8 mouse cellular contexts compared by ENCODE assay signal in genomic region chr1:95667435-95668252, GRCm38 (mm10). TPM values are rescaled to one million over a fixed set of nuclear protein-coding genes. Genes with fewer than 3 reads are reported as not detected.
DNase-seq lines count a peak whose midpoint lies in the region; ATAC-seq lines count a peak whose summit lies in the region.

Gene St8sia4, minus strand, starts transcription at chr1:95667571.

- H3K4me2 ChIP-seq in hindbrain, embryonic 16.5 days (ENCODE audit: low read length) = peak within 1 kb of the TSS; percentile 66

- H3K4me3 ChIP-seq in hindbrain, embryonic 16.5 days (ENCODE audit: low read length) = peak within 1 kb of the TSS; percentile 72

- peak within 1 kb of the TSS; percentile 68 for H3K9ac ChIP-seq in hindbrain, embryonic 16.5 days (ENCODE audit: low read depth, low read length)

- peak; percentile 86 for DNase-seq in R1 (ENCODE audit: low read depth, low spot score)
- peak; percentile 48 to 49 for DNase-seq in cerebellum, postnatal 36 days
- peak; percentile 56 for DNase-seq in gastrocnemius, adult 18-20 months (ENCODE audit: low spot score)
- peak; percentile 81 to 89 for DNase-seq in left cerebral cortex, adult 18-20 months (ENCODE audit: low spot score in 2 of 2)
- DNase-seq in lung, postnatal 4 days = peak; percentile 88 to 92
- peak; percentile 94 for DNase-seq in retina, postnatal 1 day
- peak; percentile 92 for DNase-seq in thymus, postnatal 4 days

- WGBS in hindbrain, embryonic 16.5 days = under 1% methylated on average over 52 of the region's 52 CpGs

- H3K27ac ChIP-seq in hindbrain, embryonic 16.5 days (ENCODE audit: low read depth, low read length) = peak within 1 kb of the TSS; percentile 81

- no peaks in the 10 kb centered on the region for H3K9me3 ChIP-seq in hindbrain, embryonic 16.5 days (ENCODE audit: control insufficient read depth, low read length)

- H3K36me3 ChIP-seq in hindbrain, embryonic 16.5 days (ENCODE audit: control insufficient read depth, insufficient read depth, low read length) = no peaks in the 10 kb centered on the region

- H3K4me1 ChIP-seq in hindbrain, embryonic 16.5 days (ENCODE audit: control insufficient read depth, insufficient read depth, low read depth, low read length) = peaks cover 5% of the 10 kb centered on the region

- H3K27me3 ChIP-seq in hindbrain, embryonic 16.5 days (replicated peaks; ENCODE audit: control insufficient read depth, insufficient read depth, low read length) = no peaks in the 10 kb centered on the region

- ATAC-seq in hindbrain, embryonic 16.5 days = peak; percentile 98

RNA-seq across cellular contexts. Expression of gene St8sia4, which starts in this region (rescaled TPM):
- total RNA-seq in gastrocnemius, adult 18-20 months (2021) = 1 to 10 TPM in 1 of 2 experiments, under 1 TPM in 1; 0.89 to 1.5 TPM
- polyA plus RNA-seq in hindbrain, embryonic 16.5 days (2015; fragmentation: Nextera tagmentation; extraction: Ambion mirVana) = 28.5 and 32.8 TPM in 2 replicates
- 1 to 10 TPM; 7.8 to 8.0 TPM for total RNA-seq in left cerebral cortex, adult 18-20 months (2021)

Comparison
In these comparisons a context has a peak if more than half of its experiments do, and no peak if none do; other contexts are left out.
1. Peak in every context shown above with its lines: DNase-seq, ATAC-seq, H3K4me3 ChIP-seq and H3K27ac ChIP-seq.